Comparison of ENCODE assay signal across 7 mouse cellular contexts in genomic region chr2:30440701-30441517, GRCm38 (mm10). TPM values are rescaled to one million over a fixed set of nuclear protein-coding genes. Genes with fewer than 3 reads are reported as not detected.
DNase-seq lines count a peak whose midpoint lies in the region; ATAC-seq lines count a peak whose summit lies in the region.

No protein-coding gene starts in this region.

- H3K4me2 ChIP-seq in intestine, embryonic 14.5 days (ENCODE audit: low read length), result peak overlapping the region; percentile 75

- H3K9me3 ChIP-seq in intestine, embryonic 14.5 days (ENCODE audit: control insufficient read depth, low read length), result no peaks in the 10 kb centered on the region

- H3K4me1 ChIP-seq in intestine, embryonic 14.5 days (replicated peaks; ENCODE audit: control insufficient read depth, insufficient read depth, low read length), result peaks cover 60% of the 10 kb centered on the region

- peak; percentile 56; the same call in 1 of the 2 replicates for ATAC-seq in intestine, embryonic 14.5 days (replicated peaks; ENCODE audit: low FRiP score, low TSS enrichment, low read depth)

- H3K4me3 ChIP-seq in intestine, embryonic 14.5 days (ENCODE audit: low read depth, low read length), result peak overlapping the region; percentile 16; the same call in 1 of the 2 replicates

- H3K36me3 ChIP-seq in intestine, embryonic 14.5 days (ENCODE audit: control insufficient read depth, insufficient read depth, low read length), result peaks cover 45% of the 10 kb centered on the region

- no peaks in the 10 kb centered on the region for H3K27me3 ChIP-seq in intestine, embryonic 14.5 days (replicated peaks; ENCODE audit: control insufficient read depth, insufficient read depth, low read length)

- intact Hi-C loops in left cerebral cortex, postnatal 36 days (cut with DNase I), result loop anchor here (2.0 kb wide), 3 partner anchors 24 to 354 kb away; partner anchors contain the start of gene Ptpa

- peak overlapping the region; percentile 29; the same call in 1 of the 2 replicates for H3K9ac ChIP-seq in intestine, embryonic 14.5 days (ENCODE audit: low read length)

- peak; percentile 86 for DNase-seq in adrenal gland, adult 2 months
- DNase-seq in embryo, embryonic 10.5 days (ENCODE audit: low spot score), result peak; percentile 96
- DNase-seq in gastrocnemius, postnatal 25 days, result peak; percentile 62
- DNase-seq in intestine, embryonic 14.5 days (ENCODE audit: low spot score), result peak; percentile 83
- DNase-seq in left cerebral cortex, postnatal 36 days (ENCODE audit: low spot score in 2 of 2), result peak; percentile 52 to 67
- DNase-seq in mesoderm, embryonic 11.5 days (ENCODE audit: low read depth, low spot score), result peak; percentile 89
- peak; percentile 87 for DNase-seq in skeletal muscle tissue, adult 2 months (ENCODE audit: low read depth, low spot score)

- WGBS in intestine, embryonic 14.5 days, result 9% methylated on average over 12 of the region's 12 CpGs

- H3K27ac ChIP-seq in intestine, embryonic 14.5 days (ENCODE audit: low read depth), result peak overlapping the region; percentile 100

RNA-seq across cellular contexts. Expression of gene Ptpa, which starts 25.1 kb away (rescaled TPM):
- total RNA-seq in adrenal gland, adult 2 months (2021), result 100 to 1,000 TPM; 124 to 147 TPM
- 235 and 242 TPM in 2 replicates for polyA plus RNA-seq in adrenal gland, adult 2 months (2012; rRNA removed)
- total RNA-seq in gastrocnemius, postnatal 25 days (2021), result 10 to 100 TPM; 67.1 to 68.5 TPM
- polyA plus RNA-seq in intestine, embryonic 14.5 days (2014; fragmentation: Nextera tagmentation; extraction: Ambion mirVana), result 76.6 and 78.2 TPM in 2 replicates
- 100 to 1,000 TPM; 175 to 182 TPM for total RNA-seq in left cerebral cortex, postnatal 36 days (2021)

RNA-seq across cellular contexts. Expression of gene Crat, which starts 25.3 kb away (rescaled TPM):
- 100 to 1,000 TPM; 216 to 274 TPM for total RNA-seq in adrenal gland, adult 2 months (2021)
- 326 and 448 TPM in 2 replicates for polyA plus RNA-seq in adrenal gland, adult 2 months (2012; rRNA removed)
- total RNA-seq in gastrocnemius, postnatal 25 days (2021), result 100 to 1,000 TPM; 315 to 363 TPM
- 22.6 and 25.3 TPM in 2 replicates for polyA plus RNA-seq in intestine, embryonic 14.5 days (2014; fragmentation: Nextera tagmentation; extraction: Ambion mirVana)
- total RNA-seq in left cerebral cortex, postnatal 36 days (2021), result 10 to 100 TPM; 46.3 to 54.5 TPM

RNA-seq across cellular contexts. Expression of gene Ier5l, which starts 33.1 kb away (rescaled TPM):
- total RNA-seq in adrenal gland, adult 2 months (2021), result 1 to 10 TPM; 2.4 to 7.8 TPM
- polyA plus RNA-seq in adrenal gland, adult 2 months (2012; rRNA removed), result 30.6 and 39.4 TPM in 2 replicates
- total RNA-seq in gastrocnemius, postnatal 25 days (2021), result 1 to 10 TPM; 2.1 to 2.5 TPM
- polyA plus RNA-seq in intestine, embryonic 14.5 days (2014; fragmentation: Nextera tagmentation; extraction: Ambion mirVana), result 2.1 TPM in 2 replicates
- 10 to 100 TPM; 17.9 to 21.3 TPM for total RNA-seq in left cerebral cortex, postnatal 36 days (2021)

RNA-seq across cellular contexts. Expression of gene Dolpp1, which starts 48.9 kb away (rescaled TPM):
- 10 to 100 TPM; 16.5 to 21.9 TPM for total RNA-seq in adrenal gland, adult 2 months (2021)
- polyA plus RNA-seq in adrenal gland, adult 2 months (2012; rRNA removed), result 70.6 and 82.0 TPM in 2 replicates
- 1 to 10 TPM; 5.2 to 6.8 TPM for total RNA-seq in gastrocnemius, postnatal 25 days (2021)
- polyA plus RNA-seq in intestine, embryonic 14.5 days (2014; fragmentation: Nextera tagmentation; extraction: Ambion mirVana), result 40.0 and 41.7 TPM in 2 replicates
- total RNA-seq in left cerebral cortex, postnatal 36 days (2021), result 10 to 100 TPM; 24.4 to 27.0 TPM

Comparison
In these comparisons a context has a peak if more than half of its experiments do, and no peak if none do; other contexts are left out.
1. Peak in every context shown above with its lines: DNase-seq, ATAC-seq, H3K4me3 ChIP-seq and H3K27ac ChIP-seq.